Mouse (Mus musculus) activated CD4-positive, CD25-positive, alpha-beta regulatory T cell, adult 4 months (primary cell): ENCODE results near the gene Fam173b. TPM values are rescaled to one million over a fixed set of nuclear protein-coding genes. Genes with fewer than 3 reads are reported as not detected.

Experiments used
- ATAC-seq: one replicate; pipeline ENCODE4 v1.8.0; 2017
- polyA plus RNA-seq, 2 experiments: library from polyadenylated mRNA; unstranded; fragments of 100-300 nt; shearing (Covaris generic); gene quantifications; one replicate each; pipeline ENCODE4 v1.2.1; 2017

Gene Fam173b
- polyA plus RNA-seq, 2 experiments from 2014 or later: 20.0 to 26.3 TPM

DNA sequence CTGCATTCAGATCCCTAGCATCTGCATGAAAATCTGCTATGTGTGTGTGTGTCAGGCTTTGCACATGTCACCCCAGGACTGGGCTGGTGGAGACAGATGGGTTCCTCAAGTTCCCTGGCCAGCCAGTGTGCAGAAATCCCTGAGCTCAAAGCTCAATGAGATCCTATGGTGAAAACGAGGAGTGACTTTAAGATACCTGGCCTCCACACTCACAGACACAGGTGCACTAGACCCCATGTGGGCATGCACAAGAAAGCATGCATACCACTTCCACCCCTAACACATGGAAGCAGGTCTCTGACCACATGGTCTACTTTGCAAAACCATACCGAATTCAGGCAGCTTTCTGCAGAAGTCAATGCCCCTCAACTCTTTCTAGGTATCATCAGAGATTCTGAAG is 13.9 kb upstream of the Fam173b start:
- no peak for ATAC-seq

DNA sequence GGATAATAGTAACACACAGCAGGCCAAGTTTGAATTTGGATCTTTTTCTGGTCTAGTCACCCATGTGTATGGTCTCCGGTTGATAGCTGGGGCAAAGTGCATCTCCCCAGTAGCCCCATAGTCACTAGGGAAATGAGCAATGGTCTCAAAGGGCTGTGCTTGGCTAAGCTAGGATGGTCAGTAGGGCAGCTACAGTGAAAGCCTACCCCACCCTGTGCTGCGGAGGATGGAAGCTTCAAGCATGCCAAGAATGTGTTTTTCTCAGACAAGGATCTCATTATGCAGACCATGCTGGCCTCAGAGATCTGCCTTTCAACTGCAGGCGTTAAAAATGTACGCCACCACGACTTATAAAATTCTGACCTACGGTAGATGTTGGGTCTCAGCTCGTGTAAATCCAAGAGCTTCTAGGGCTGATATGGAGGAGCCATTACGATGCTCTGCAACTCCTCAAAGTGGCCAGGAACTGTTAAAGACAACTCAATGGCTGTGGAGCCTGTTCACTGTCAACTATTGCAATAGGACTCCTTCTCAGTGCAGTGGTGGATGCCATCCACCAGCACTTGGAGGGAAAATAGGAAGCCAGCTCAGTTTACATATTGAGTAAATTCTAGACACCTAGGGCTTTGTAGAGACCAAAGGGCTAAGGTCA is 12.5 kb upstream of the Fam173b start:
- ATAC-seq: no peak

DNA sequence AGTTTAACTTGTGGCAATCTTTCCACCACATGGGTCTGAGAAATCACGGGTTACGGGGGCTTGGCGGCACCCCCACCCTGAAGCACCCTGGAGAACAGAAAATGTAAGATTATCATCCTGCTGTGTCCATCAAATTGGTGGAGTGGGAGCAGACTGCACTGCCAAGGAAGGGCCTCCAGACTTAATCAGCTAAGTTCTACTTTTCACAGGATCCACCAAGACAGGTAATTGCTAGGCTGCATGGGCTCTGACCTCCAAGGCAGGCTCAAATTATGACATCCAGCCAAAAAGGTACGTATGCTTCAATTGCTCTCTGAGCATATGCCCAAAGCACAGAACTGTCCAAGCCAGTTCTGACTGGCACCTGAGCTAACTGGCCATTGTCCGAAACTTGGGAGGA is 11.5 kb upstream of the Fam173b start:
- no peak for ATAC-seq

DNA sequence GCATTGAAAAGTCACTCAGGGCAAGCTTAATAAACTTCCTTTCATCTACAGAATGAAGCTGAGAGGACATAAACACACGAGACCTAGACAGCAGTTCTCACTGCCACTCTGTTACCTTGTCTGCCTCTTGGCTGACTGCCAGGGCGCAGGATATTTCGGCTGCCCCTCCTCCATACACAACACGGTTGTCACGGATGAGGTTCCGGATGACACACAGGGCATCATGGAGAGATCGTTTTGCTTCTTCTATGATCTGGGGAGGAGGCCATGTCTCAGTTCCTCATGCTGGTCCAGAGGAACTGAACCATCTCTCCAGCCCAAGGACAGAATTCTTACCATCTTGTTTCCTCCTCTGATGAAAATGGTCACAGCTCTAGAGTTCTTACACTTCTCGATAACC is 9.1 kb upstream of the Fam173b start:
- ATAC-seq: no peak

DNA sequence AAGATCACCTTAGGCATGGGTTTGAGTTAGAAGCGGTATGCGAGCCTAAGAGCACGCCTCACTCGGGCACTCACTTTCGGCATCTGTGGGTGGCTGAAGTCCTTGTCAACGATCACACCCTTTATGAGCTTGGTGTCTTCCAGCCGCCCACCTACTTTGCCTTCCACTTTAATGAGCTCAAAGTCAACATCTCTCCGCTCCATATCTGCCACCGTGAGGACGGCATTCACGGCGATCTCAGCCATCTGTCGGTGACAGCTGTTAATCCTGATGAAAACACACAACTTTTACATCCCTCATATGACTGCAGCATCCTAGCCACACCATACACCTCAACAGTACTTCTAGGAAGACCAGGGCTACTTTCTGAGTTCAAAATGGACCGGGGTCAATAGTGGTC is 7.4 kb upstream of the Fam173b start:
- no peak for ATAC-seq

DNA sequence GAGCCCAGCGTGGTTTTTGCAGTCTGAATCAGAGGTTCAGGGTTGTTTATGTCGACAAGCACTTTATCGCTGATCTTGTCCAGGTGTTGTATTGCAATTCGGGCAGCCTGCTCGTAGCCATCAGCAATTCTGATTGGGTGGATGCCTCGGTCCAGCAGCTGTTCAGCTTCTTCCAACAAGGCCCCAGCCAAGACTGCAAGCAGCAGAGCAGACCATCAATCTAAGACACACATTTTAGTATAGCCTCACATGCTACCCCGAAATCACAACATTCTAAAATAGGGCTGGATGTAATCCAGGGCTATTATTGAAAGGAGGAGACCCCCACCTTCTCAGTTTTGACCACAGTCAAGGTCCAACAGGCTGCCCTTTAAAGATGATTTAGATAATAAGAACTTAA is 6.0 kb upstream of the Fam173b start:
- no peak for ATAC-seq

DNA sequence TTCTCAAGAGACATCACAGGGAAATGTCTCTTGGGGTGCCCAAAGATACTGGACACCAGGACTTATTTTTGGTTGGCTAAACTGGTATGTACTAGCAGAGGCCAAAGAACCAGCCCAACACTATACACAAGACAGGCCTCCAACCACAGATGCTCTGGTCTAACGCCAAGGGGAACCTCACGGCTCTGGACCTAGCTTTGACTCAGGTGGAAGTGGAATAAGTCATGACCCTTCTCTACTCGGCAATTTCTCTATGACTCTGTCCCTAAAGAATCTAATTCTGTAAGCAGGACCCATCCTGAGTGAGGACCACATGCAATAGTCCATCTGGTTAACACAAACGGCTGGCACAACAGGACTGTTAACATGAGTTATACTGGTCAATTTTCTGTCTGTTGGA is 1.8 kb upstream of the Fam173b start:
- no peak for ATAC-seq

DNA sequence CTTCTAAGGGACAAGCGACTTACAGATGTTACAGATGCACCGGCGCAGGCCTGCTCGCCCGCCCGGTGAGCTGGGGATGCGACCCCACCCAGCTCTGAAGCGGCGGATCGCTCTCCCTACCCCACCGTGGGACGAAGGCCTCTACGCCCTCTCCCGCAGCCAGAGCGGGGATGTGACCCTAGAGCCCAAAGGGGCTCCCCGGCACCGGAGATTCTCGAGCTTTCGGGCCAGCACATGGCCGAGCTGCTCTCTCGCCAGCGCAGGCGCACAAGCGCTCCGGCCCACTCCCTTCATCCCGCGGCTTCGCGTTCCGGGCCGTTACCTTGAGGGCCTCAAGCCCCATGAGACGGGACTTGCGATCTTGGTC is 390 bp upstream of the Fam173b start:
- peak; percentile 35 for ATAC-seq

DNA sequence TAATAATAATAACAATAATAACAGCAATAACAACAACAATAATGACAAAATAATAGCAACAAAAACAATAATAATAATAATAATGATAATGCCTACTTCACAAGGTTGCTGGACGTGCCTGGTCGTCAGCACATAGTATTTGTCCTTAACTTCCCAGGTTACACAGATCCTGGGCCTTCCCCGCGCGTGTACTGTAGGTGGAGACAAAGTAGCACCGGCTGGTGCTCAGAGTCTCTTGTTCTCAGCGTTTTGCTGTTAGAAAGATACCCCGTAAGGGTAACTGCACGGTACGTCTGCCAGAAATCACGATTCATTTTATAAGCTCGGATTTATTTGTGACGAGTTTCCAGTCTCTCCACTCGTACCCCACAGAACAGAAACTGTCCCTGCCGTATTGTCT is 774 bp downstream of the Fam173b start:
- ATAC-seq: no peak

DNA sequence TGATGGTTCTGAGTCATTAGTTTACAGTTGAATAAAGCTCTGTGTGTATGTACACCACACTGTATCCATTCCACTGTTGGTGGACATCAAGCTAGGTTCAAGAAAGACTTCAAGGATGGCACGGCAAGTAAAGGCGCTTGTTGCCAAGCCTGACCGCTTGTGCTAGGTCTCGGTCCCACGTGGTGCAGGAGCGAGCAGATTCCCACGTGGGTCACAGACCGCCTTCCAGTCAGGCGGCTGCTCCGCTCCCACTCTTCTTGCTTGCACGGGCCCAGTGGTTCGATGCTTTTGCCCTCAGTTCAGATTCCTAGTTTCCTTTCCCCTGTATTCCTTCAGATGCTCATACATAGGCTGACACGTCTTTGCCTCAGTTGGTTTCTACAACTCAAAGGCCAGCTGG is 1.5 kb downstream of the Fam173b start:
- no peak for ATAC-seq

DNA sequence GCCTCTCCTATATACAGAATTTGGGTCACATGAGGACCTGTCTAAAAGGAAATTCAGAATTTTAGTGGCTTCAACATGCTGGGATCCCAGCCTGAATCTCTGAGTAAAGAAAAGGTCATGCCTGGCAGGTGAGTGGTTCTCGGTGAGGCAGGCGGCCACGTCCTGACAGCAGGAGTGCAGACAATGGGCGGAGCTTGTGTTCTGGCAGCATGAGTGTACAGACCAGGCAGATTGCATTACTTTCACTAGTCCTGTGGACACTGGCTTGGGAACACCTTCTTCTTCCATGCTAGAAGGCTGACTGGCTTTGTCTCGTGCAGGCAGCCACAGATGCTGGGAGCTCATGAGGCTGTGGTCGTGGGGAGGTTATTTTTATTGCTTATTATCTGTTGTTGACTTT is 5.2 kb downstream of the Fam173b start:
- no peak for ATAC-seq

DNA sequence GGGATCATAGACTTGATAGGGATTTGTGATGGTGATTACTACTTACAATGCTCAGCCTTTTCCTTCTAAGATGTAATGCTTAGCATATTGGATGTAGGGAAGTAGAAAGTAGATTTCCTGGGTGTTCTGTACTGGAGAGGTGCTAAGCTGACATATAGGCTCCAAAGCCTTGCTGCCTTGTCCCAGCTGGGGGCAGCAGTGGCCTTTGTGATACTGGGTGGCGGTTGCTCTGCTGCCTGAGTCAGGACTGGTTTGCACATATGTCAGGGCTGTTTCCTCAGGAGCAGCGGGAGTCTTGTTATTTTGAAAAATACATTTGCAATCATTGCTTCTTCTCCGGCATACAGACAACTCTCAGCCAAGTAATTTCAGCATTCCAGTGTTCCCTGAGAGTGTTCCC is 9.4 kb downstream of the Fam173b start:
- no peak for ATAC-seq

DNA sequence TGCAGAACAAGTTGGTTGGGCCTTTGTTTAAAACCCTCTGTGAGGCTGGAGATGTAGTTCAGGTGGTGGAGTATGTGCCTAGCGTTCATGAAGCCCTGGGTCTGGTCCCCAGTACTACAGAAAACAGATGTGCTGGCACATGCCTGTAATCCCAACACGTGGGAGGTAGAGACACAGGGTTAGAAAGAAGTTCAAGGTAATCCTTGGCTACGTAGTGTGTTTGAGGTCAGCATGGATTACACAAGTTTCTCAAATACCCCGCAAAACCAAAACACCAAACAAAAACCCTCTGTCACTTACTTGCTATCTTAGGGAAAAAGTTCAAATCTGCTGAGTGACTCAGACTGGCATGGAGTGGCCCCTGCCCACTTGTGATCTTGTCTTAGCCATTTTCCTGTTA is 10.3 kb downstream of the Fam173b start:
- ATAC-seq: no peak

DNA sequence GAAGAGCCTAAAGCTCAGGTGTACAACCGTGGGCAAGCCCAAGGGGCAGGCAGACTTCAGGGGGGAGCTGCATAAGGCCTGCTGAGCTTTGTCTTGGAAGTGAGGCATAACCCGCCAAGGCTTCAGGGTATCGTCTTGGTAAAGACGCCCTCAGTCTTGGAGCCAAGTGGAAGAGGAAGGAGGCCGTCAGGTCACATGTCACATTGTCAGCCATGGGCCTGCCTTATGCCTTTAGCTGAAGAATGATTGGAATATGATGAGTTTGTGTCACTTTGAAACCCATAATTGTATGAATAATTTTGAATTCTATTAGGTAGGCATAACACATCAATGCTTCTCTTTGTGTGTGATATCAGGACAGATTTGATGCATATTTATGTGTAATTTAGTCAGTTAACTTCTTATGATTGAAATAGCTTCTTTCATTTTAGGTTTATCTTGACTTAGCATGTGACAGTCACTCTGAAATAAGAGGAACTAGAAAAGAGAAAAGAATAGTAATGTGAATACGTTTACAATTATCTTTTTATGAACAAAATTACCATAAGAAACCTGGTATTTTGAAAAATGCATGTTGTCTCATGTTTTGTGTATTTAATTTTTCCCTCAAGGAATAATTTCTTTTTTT is 12.3 kb downstream of the Fam173b start:
- no peak for ATAC-seq

DNA sequence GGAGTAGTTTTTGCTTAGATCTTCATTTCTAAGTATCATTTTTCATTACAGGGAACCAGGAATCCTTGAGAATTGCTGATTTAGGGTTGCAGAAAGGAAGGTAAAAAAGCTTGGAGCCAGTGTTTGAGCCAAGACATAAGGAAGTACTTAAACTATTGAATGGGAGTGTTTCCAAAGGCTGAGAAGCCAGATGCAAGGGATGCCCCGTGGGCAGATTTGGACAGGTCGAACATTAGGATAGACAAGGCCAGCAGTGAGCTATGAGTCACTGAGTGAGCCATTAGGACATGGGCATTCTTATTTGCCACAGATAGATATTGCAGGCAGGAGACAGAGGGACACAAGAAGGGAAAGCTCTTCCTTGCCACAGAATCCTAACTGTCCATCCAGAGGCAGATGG is 13.0 kb downstream of the Fam173b start:
- no peak for ATAC-seq

DNA sequence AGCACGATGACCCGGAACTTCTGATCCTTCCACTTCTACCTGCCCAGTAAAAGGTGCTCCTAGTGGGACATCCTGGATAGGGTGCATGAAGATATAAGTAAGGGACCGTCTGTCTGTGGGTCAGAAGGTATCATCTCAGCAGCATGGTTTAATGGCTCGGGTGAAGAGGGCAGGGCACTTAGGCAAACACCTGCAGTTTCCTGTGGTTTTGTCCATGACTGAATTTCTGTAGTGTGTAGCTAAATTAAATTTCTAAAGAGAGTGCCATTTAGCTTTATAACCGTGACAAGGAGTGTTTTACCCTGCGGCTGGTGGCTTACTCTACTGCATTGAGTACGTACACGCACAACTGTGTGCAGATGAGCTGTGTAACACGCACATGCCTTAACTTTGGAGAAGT is 15.6 kb downstream of the Fam173b start:
- ATAC-seq: no peak

DNA sequence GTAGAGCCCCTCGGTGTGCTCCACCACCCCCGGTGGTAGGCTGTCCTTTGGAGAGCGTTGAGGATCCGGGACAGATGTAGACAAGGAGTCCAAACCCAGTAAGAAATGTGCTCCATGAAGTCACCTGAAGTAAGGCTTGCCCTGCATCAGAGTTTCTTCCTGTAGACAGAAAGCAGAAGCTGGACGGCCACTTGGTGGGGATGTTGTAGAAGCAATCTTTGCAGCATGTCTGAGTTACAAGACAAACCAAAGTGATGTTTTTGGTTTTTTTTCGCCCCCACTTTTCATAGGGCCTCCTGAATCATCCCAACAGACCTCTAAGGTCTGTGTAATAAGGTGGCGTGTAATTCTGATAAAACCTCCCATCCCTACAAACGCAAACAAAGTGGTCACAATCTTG is 17.9 kb downstream of the Fam173b start:
- ATAC-seq: no peak

DNA sequence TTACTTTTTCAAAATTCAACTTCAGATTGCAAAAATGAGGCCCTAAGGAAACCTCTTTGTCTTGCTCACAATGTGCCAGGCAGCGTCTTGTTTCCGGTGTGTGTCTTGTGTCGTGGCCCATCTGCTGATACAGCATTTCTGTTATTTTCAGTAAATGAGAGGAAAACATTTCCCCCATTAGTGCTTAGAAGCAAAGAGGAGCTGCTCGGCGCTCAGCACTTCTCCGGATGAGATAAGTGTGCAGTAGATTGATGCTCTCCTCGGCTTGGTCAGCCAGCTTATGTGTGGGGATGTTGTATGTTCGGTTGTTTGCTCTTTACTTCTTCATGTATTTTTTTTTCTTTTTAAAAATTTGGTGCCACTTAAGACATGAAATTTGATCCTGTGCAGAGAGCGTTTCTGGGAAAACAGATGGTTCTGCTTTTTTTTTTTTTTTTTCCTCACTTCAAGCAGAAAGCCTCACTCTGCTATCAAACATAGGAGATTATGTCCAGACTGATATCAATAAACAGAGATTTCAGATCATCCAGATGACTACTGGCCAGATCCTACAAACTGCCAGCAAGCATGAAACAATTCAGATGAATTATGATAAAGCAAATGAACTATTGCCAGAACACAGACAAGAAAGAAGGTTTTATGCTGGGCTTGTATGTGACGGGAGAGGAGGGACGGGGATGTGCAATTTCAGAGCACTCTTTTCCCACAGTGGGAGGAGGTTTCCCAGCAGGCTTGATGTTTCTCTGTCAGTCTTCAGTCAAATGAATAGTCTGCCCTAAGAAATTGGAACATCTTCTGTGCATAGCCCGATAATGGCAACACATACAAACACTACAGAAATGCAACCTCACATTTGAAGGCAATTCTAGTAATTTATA is 25.9 kb downstream of the Fam173b start:
- no peak for ATAC-seq

DNA sequence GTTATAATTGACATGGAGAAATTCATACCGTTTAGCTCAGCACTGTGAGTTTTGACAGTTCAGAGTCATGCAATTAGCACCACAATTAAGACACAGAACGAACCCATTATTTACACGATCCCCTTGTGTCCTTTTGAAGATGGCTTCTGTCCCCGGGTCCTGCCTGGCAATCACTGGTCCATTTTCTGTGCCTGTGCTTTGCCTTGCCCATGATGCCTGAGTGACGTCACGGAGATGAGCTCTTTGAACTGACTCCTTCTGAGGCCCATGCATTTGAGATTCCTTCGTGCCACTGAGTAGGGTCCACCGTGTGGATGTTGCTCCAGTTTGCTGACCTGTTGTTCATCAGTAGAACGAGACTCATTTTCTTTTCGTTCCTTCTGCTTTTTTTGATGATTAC is 26.5 kb downstream of the Fam173b start:
- no peak for ATAC-seq

DNA sequence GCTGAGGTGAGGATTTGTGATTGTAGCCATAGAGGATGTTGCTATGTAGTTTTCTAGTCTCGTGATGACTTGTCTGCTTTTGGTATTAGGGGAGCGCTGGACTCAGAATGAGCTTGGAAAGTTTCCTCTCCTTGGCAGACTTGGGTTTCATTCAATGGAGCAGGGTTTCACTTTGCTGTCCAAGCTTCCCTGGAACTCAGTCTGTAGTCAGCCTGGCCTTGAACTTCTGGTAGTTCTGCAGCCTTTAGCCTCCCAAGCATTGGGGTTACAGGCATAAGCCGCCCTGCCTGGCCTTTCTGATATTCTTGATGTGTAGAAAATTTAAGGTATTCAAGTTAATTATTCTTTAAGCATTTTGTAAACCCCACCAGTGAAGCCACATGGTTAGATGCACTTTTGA is 27.9 kb downstream of the Fam173b start:
- ATAC-seq: no peak

DNA sequence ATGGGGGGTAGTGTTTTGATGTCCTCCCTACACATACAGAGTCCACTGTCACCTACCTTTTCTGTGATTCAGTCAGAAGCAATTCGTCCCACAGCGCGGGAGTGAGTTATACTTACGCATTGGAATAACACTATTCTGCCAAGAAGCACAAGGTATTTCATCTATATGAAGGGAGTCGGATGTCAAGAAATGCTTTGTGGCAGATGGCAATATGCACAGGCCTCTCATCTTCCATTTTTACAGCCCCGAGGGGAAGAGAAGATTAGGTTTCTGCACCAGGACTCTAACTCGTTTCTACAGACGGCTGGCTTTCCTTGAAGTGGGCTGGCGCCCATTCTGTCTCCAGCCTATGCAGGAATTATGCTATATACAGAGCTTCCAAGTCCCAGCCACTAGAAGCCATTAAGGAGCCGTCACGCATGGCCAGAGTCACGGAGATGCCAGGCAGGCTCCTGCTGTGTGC is 29.8 kb downstream of the Fam173b start:
- no peak for ATAC-seq

DNA sequence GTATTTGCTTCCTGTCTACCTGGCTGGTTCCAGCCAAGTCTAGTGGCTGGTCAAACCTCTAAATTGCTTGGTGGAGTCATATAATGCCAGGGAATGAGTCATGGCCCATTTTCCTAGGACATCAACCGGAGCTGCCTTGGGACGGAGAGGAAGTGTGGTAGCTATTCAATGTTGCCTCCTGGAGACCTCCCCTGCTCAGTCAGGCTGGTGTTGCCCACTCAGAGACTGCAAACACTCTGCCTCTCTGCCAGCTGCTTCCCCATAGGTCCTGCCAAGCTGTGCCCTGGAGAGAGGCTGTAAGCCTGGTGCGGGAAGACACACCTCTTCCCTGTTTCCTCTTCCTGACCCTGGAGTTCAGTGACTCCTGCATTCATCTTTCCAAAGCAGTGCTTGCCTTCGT is 30.8 kb downstream of the Fam173b start:
- ATAC-seq: no peak

DNA sequence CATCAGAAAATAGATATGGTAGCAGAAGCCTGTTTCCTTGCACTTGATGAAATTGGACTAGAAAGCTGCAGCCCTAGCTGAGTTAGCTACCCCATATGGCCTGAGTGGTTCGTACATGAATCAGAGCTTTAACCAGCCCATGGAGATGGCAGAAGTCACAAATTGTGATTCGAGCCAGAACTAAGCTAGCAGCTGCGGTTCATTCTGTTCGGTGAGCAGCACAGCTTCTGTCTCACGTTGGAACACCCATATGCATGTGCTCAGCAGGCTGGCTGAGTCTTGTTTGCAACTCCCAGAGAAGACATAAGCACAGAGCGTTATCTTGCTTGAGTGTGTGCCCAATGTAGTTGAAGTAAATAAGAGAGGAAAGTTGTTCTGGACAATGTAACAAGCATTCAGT is 32.9 kb downstream of the Fam173b start:
- no peak for ATAC-seq

DNA sequence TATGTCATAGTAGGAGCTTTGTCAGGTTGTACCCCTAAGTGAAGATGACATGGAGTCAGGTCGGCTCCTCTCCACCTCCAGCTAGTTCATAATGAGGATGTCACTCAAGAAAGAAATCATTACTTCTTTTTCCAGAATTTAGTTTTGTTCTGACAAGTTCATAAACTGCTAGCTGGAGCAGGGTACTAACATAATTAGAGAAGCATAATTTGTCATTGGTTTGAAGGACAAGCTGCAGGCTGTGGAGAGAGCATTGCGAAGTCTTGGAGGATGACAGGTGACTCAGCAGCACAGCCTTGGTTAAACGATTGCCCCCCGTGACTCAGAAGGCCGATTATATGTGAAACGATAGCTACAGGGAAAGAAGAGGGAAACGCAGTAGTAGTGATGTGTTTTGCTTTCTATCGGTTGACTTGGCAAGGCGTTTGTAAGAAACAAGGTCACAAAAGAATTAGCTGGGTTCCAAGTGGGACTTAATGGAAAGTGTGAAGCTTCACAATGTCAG is 34.5 kb downstream of the Fam173b start:
- no peak for ATAC-seq
